Mouse (Mus musculus): ENCODE data around the gene Plekhh1. TPM values are rescaled to one million over a fixed set of nuclear protein-coding genes. Genes with fewer than 3 reads are reported as not detected.

The Plekhh1 gene
- polyA plus RNA-seq, 1 experiment = 36.7 TPM

DNA sequence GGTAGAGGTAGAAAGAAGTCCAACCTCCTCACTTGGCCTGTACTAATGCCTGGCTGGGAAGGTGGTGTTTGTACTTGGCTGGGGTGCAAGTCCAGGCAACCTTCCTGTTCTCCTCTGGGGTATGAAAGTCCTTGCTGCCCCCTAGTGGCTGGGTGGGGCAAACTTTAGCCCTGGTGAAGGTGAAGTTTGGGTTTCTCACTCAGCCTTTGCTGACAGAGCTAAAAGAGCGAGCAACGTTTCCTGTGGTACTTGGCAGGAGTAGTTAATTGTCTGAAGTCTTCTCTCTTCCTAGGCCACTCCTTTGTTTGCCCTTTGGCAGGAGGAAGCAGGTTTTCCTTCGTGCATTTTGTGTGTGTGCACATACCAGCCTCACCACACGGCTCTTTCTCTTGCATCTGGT, 63.6 kb downstream of the Plekhh1 start:
- H3K27ac ChIP-seq (ENCODE audit: insufficient read depth, low read length) = no peak overlapping the region
- WGBS = 49% methylated on average over 4 of the region's 4 CpGs
- no peaks in the 10 kb centered on the region for H3K4me1 ChIP-seq (ENCODE audit: control insufficient read depth, insufficient read depth, low read length)
- H3K27me3 ChIP-seq (ENCODE audit: control insufficient read depth, insufficient read depth, low read length) = no peaks in the 10 kb centered on the region
- no peak overlapping the region for H3K4me3 ChIP-seq (replicated peaks; ENCODE audit: insufficient read depth, low read depth, low read length)
- TF ChIP-seq POLR2A (IDR thresholded peaks at IDR 0.05; ENCODE audit: borderline replicate concordance, insufficient read depth, low read length) = no peak
- TF ChIP-seq CTCF (IDR thresholded peaks at IDR 0.05; ENCODE audit: borderline replicate concordance, insufficient read depth, low read depth, low read length) = peak; percentile 47; the same call in 1 of the 2 replicates
- DNase-seq = peak in 1 of 2 experiments; percentile 21

DNA sequence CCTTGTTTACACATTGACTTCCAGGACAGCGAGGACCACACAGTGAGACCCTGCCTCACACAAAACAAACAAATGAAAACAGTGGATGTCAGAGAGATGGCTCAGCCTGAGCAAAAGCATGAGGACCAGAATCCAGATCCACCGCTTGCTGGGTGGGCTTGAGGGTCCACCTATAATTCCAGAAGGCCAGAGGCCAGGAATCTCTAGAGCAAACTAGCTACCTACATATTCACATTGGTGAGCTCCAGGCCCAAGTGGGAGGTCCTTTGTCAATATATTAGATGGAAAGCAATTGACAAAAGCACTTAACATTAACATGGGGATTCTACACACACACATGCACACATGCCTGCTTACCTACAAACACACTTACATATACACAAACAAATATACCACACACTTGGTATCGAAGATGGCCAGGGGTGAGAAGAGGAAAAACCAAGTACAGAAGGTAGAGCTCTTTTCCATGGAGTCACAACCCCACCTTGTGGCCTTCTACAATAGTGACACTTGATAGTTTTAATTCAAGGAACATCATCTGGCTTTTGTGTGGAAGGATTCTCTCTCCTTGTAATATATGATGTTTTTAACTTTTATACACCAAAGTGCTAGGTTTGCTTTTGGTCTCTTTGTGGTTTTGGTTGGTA, 68.3 kb downstream of the Plekhh1 start:
- peak; percentile 30 to 47 for DNase-seq
- TF ChIP-seq CTCF (IDR thresholded peaks at IDR 0.05; ENCODE audit: borderline replicate concordance, insufficient read depth, low read depth, low read length) = peak; percentile 63; the same call in 1 of the 2 replicates
- no peak for TF ChIP-seq POLR2A (IDR thresholded peaks at IDR 0.05; ENCODE audit: borderline replicate concordance, insufficient read depth, low read length)
- no peaks in the 10 kb centered on the region for H3K27me3 ChIP-seq (ENCODE audit: control insufficient read depth, insufficient read depth, low read length)
- no peak overlapping the region for H3K4me3 ChIP-seq (replicated peaks; ENCODE audit: insufficient read depth, low read depth, low read length)
- H3K4me1 ChIP-seq (ENCODE audit: control insufficient read depth, insufficient read depth, low read length) = no peaks in the 10 kb centered on the region
- 55% methylated on average over 3 of the region's 3 CpGs for WGBS
- H3K27ac ChIP-seq (ENCODE audit: insufficient read depth, low read length) = no peak overlapping the region

DNA sequence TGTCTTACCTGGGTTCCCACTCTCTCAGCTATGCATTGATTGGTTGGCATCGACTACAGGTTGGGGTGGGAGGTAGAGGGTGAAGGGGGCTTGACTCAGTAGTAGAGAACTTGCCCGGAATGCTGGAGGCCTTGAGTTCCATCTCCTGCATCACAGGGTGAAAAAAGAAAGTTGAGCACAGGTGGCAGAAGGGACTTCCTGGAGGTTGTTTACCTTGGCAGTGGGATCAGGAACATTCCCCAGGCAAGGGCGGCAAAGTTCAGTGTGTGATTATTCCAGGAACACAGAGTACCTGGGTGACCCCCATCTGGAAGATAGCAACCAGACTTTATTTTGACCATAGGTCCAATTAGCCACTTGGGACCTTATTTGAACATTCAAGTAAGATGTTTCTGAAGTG, 74.8 kb downstream of the Plekhh1 start:
- Histone ChIP-seq H3K4me1 (ENCODE audit: control insufficient read depth, insufficient read depth, low read length) (no peaks in the 10 kb centered on the region), H3K27ac (ENCODE audit: insufficient read depth, low read length) (no peak overlapping the region), H3K4me3 (replicated peaks; ENCODE audit: insufficient read depth, low read depth, low read length) (no peak overlapping the region), H3K27me3 (ENCODE audit: control insufficient read depth, insufficient read depth, low read length) (no peaks in the 10 kb centered on the region)
- DNase-seq = no peak
- 78% methylated on average over 3 of the region's 3 CpGs for WGBS
- no peak for TF ChIP-seq CTCF (IDR thresholded peaks at IDR 0.05; ENCODE audit: borderline replicate concordance, insufficient read depth, low read depth, low read length)
- no peak for TF ChIP-seq POLR2A (IDR thresholded peaks at IDR 0.05; ENCODE audit: borderline replicate concordance, insufficient read depth, low read length)

DNA sequence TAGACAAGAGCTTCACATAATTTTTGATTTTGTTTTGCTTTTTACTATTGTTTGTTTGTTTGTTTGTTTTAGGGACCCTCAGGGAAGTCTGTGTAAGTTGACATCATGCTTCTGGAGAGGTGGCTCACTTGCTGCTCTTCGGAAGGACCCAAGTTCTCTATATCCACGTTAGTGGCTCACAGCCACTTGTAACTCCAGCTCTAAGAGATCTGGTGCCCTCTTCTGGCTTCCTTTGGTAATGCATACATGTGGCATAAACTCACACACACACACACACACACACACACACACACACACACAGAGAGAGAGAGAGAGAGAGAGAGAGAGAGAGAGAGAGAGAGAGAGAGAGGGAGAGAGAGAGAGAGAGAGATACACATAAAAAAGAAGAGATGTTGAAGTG, 75.6 kb downstream of the Plekhh1 start:
- no peak overlapping the region for H3K27ac ChIP-seq (ENCODE audit: insufficient read depth, low read length)
- H3K27me3 ChIP-seq (ENCODE audit: control insufficient read depth, insufficient read depth, low read length) = no peaks in the 10 kb centered on the region
- TF ChIP-seq POLR2A (IDR thresholded peaks at IDR 0.05; ENCODE audit: borderline replicate concordance, insufficient read depth, low read length) (no peak), CTCF (IDR thresholded peaks at IDR 0.05; ENCODE audit: borderline replicate concordance, insufficient read depth, low read depth, low read length) (no peak)
- 63% methylated on average over 2 of the region's 2 CpGs for WGBS
- H3K4me3 ChIP-seq (replicated peaks; ENCODE audit: insufficient read depth, low read depth, low read length) = no peak overlapping the region
- DNase-seq = no peak
- no peaks in the 10 kb centered on the region for H3K4me1 ChIP-seq (ENCODE audit: control insufficient read depth, insufficient read depth, low read length)

DNA sequence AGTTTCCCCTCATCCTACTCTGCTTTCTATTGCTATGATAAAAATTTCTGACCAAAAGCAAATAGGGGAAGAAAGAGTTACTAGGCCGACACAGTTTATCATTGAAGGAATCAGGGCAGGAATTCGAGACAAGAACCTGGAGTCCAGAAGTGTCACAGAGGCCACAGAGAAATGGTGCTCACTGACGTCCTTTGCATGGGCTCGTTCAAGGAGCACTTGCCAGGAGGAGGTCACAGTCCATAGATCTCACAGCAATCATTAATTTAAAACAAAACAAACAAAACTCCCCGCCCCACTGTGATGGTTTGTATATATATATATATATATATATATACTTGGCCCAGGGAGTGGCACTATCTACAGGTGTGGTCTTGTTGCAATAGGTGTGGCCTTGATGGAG, 76.3 kb downstream of the Plekhh1 start:
- no peak for TF ChIP-seq CTCF (IDR thresholded peaks at IDR 0.05; ENCODE audit: borderline replicate concordance, insufficient read depth, low read depth, low read length)
- no peak for TF ChIP-seq POLR2A (IDR thresholded peaks at IDR 0.05; ENCODE audit: borderline replicate concordance, insufficient read depth, low read length)

DNA sequence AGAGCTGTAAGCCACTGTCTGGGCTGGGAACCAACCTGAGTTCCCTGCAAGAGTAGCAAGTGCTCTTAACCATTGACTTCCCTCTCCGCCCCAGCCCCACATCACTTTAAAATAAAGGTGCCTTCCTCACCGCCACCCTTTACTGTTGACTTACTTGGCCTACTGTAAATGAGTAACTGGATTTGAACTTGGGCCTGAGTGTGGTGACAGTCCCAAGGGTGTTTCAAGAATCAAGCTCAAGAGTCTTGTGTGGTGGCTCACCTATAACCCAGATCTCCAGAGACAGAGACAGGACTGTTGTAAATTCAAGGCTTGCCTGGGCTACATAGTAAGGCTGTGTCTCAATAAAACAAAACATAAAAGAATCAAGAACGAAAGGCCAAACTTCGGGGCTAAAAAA, 90.0 kb downstream of the Plekhh1 start:
- Histone ChIP-seq H3K4me3 (replicated peaks; ENCODE audit: insufficient read depth, low read depth, low read length) (no peak overlapping the region), H3K4me1 (ENCODE audit: control insufficient read depth, insufficient read depth, low read length) (no peaks in the 10 kb centered on the region), H3K27me3 (ENCODE audit: control insufficient read depth, insufficient read depth, low read length) (no peaks in the 10 kb centered on the region), H3K27ac (ENCODE audit: insufficient read depth, low read length) (no peak overlapping the region)
- WGBS = 94% methylated on average over 4 of the region's 4 CpGs
- no peak for DNase-seq
- TF ChIP-seq CTCF (IDR thresholded peaks at IDR 0.05; ENCODE audit: borderline replicate concordance, insufficient read depth, low read depth, low read length) (no peak), POLR2A (IDR thresholded peaks at IDR 0.05; ENCODE audit: borderline replicate concordance, insufficient read depth, low read length) (no peak)

More for the DNA sequence above, 76.3 kb downstream of the Plekhh1 start:
- Histone ChIP-seq H3K27me3 (ENCODE audit: control insufficient read depth, insufficient read depth, low read length) (no peaks in the 10 kb centered on the region), H3K4me3 (replicated peaks; ENCODE audit: insufficient read depth, low read depth, low read length) (no peak overlapping the region), H3K4me1 (ENCODE audit: control insufficient read depth, insufficient read depth, low read length) (no peaks in the 10 kb centered on the region), H3K27ac (ENCODE audit: insufficient read depth, low read length) (no peak overlapping the region)
- no peak for DNase-seq
- 87% methylated on average over 5 of the region's 5 CpGs for WGBS

DNA sequence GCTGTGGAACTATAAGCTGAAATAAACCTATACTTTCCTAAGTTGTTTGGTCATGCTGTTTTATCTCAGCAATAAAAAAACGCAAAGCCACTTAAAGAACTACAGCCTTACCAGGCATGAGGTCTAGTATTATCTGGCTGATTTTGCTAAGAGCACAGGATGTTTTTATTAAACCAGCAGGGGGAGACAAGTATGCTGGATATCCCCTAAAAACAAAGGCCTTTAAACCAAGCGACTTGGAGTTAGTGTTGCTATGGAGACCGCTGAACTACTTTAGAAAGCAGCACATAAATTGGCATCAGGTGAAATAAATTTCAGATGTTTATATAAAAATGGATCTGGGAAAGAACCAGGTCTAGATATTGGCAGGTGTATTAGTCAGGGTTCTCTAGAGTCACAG, 93.9 kb downstream of the Plekhh1 start:
- 28% methylated on average over 3 of the region's 3 CpGs for WGBS
- Histone ChIP-seq H3K27ac (ENCODE audit: insufficient read depth, low read length) (no peak overlapping the region), H3K4me3 (replicated peaks; ENCODE audit: insufficient read depth, low read depth, low read length) (no peak overlapping the region), H3K27me3 (ENCODE audit: control insufficient read depth, insufficient read depth, low read length) (no peaks in the 10 kb centered on the region), H3K4me1 (ENCODE audit: control insufficient read depth, insufficient read depth, low read length) (no peaks in the 10 kb centered on the region)
- no peak for TF ChIP-seq POLR2A (IDR thresholded peaks at IDR 0.05; ENCODE audit: borderline replicate concordance, insufficient read depth, low read length)
- TF ChIP-seq CTCF (IDR thresholded peaks at IDR 0.05; ENCODE audit: borderline replicate concordance, insufficient read depth, low read depth, low read length) = no peak
- DNase-seq = peak in 1 of 2 experiments; percentile 7

All from cerebellum, adult 2 months (tissue).